Mouse (Mus musculus) ES-E14 (cell line): ENCODE measurements at regions not wholly inside any gene's neighbourhood (a gene's known extent, or its start where the extent isn't known, plus 50 kb on each side); places are given as distances from the start of the nearest gene placed in this dataset.

Experiments
- MAFK ChIP-seq: IDR thresholded peaks from 2 replicates; pipeline ENCODE4 v1.6.1; 2014; ENCODE audit warnings: mild to moderate bottlenecking, low read depth, low read length, inconsistent platforms; ENCODE audit not compliant: insufficient read depth
- ZC3H11A ChIP-seq: IDR thresholded peaks from 2 replicates; pipeline ENCODE4 v1.6.1; 2012; ENCODE audit warnings: low read depth, mild to moderate bottlenecking, inconsistent platforms, low read length, borderline replicate concordance

GRCm38 (mm10) chr15:60101485-60102280, 85.3 kb upstream of the 4933412E24Rik start:
- TF ChIP-seq MAFK (no peak), ZC3H11A (no peak)
